Mouse (Mus musculus) left cerebral cortex, postnatal 25 days (tissue): Measurements from ENCODE around the gene Gm7714. TPM values are rescaled to one million over a fixed set of nuclear protein-coding genes. Genes with fewer than 3 reads are reported as not detected.
"Not testable (repeated sequence)": the region's sequence is repeated elsewhere in the genome, so short reads cannot be mapped to it uniquely, and the experiment has no call there.

Experiments used
- DNase-seq, 2 experiments: peaks; one replicate each; pipeline ENCODE4 v3.0.0; 2022; ENCODE audit warnings: low spot score in 2 of 2, mixed read lengths in 1 of 2
- intact Hi-C: fragments of 180-260 bp; cut with DNase I; formaldehyde crosslinking; loops from one replicate; pipeline ENCODE4 v1.15.1; 2025
- total RNA-seq, 2 experiments: library from RNA; stranded (reverse); gene quantifications; 2 replicates each; pipeline ENCODE4 v1.2.3; 2021

The Gm7714 gene
- total RNA-seq, result not detected

DNA sequence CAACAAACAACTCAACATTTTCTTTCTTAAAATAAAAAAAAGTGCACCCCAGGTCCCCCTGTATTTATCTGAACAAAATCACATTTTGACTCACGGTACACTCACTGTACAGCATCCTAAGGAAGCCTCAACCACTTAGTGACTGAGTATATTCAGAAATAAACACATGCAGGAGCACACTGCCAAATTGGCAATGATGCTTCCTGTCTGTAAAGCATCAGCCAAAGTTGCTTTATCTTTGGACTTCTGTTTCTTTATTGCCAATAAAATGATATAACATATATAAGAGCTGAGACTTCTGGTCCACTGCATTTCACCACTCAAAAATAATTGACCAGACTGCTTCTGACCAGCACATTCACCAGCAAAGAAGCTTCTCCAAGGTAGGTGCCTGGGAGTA, at the start of gene Gm7714:
Gm7714 (plus strand) TSS at position 301 of the 400 bp plus-strand sequence.
- intact Hi-C loops, result no loop called here
- DNase-seq, result peak in 1 of 2 experiments; percentile 4

- DNase-seq, result peak; percentile 3 to 6
- intact Hi-C loops, result no loop called here
These were observed 12.2 kb upstream of the Gm7714 start for GRCm38 (mm10) chr5:88256475-88256874.

GRCm38 (mm10) chr5:88311307-88311706, 42.6 kb downstream of the Gm7714 start:
- intact Hi-C loops, DNase-seq: not testable (repeated sequence)

GRCm38 (mm10) chr5:88317012-88317411, 48.3 kb downstream of the Gm7714 start, which contains the start of gene Prol1:
Gene Prol1, plus strand, starts transcription at chr5:88317312.
- DNase-seq, result no peak
- intact Hi-C loops, result no loop called here

Other genes with a start within 250 kb of the Gm7714 start
- gene Smr2, start 182.4 kb upstream of the Gm7714 start, total RNA-seq, result not detected
- not detected for gene Gm11116, start 157.4 kb upstream of the Gm7714 start, total RNA-seq
- gene Gm11115, start 114.8 kb upstream of the Gm7714 start, total RNA-seq, result not detected
- not detected for gene Prol1, start 48.4 kb downstream of the Gm7714 start, total RNA-seq
- gene Amtn, start 107.2 kb downstream of the Gm7714 start, total RNA-seq, result not detected
- gene Ambn, start 187.1 kb downstream of the Gm7714 start, total RNA-seq, result not detected
- not detected for gene Enam, start 219.1 kb downstream of the Gm7714 start, total RNA-seq